Mouse (Mus musculus) megakaryocyte, embryonic 14.5 days (primary cell): ENCODE data around the gene Coq4.

Experiments used
- FLI1 ChIP-seq: IDR thresholded peaks from 2 replicates; pipeline ENCODE4 v1.6.1; 2012; ENCODE audit warnings: low read length, inconsistent platforms, mixed read lengths
- GATA1 ChIP-seq: IDR thresholded peaks from 3 replicates; pipeline ENCODE4 v1.6.1; 2012; ENCODE audit warnings: mixed read lengths, low read length, inconsistent platforms, borderline replicate concordance

- TF ChIP-seq GATA1 (no peak), FLI1 (no peak)
These were observed 816 bp downstream of the Coq4 start, which contains the start of gene Trub2 for GRCm38 (mm10) chr2:29787937-29788681.
